Mouse (Mus musculus) heart, embryonic 13.5 days (tissue): Measurements from ENCODE around the gene Hvcn1. TPM values are rescaled to one million over a fixed set of nuclear protein-coding genes. Genes with fewer than 3 reads are reported as not detected.
"Not testable (repeated sequence)": the region's sequence is repeated elsewhere in the genome, so short reads cannot be mapped to it uniquely, and the experiment has no call there.

ENCODE experiments used
- ATAC-seq: fragments of 200-750 bp; cut with Nextera tagmentation; 2 replicates; pipeline ENCODE4 v1.8.0; 2017; ENCODE audit warnings: moderate TSS enrichment; ENCODE audit not compliant: insufficient number of reproducible peaks, low FRiP score, low TSS enrichment; ENCODE audit errors: extremely low read depth
- H3K27ac ChIP-seq: fragments of 300-500 bp; sonication (generic); replicated peaks from 2 replicates; pipeline ENCODE4 v1.5.1; 2015; ENCODE audit warnings: moderate library complexity, mild to moderate bottlenecking, inconsistent platforms
- H3K27me3 ChIP-seq: fragments of 300-500 bp; sonication (generic); replicated peaks from 2 replicates; pipeline ENCODE4 v1.6.1; 2015; ENCODE audit warnings: mild to moderate bottlenecking, inconsistent platforms
- H3K36me3 ChIP-seq: fragments of 300-500 bp; sonication (generic); 2 replicates; pipeline ENCODE4 v1.6.1; 2015; ENCODE audit warnings: mild to moderate bottlenecking, inconsistent platforms
- H3K4me1 ChIP-seq: fragments of 300-500 bp; sonication (generic); 2 replicates; pipeline ENCODE4 v1.6.1; 2015; ENCODE audit warnings: inconsistent platforms
- H3K4me2 ChIP-seq: fragments of 300-500 bp; sonication (generic); 2 replicates; pipeline ENCODE4 v1.6.1; 2015; ENCODE audit warnings: inconsistent platforms, mild to moderate bottlenecking, moderate library complexity
- H3K4me3 ChIP-seq: fragments of 300-500 bp; sonication (generic); 2 replicates; pipeline ENCODE4 v1.5.1; 2015; ENCODE audit warnings: moderate library complexity, mild to moderate bottlenecking, inconsistent platforms
- H3K9ac ChIP-seq: fragments of 300-500 bp; sonication (generic); 2 replicates; pipeline ENCODE4 v1.6.1; 2015; ENCODE audit warnings: inconsistent platforms, mild to moderate bottlenecking, moderate library complexity
- H3K9me3 ChIP-seq: fragments of 300-500 bp; sonication (generic); 2 replicates; pipeline ENCODE4 v1.6.1; 2016; ENCODE audit warnings: inconsistent platforms
- WGBS: fragments of 180-500 bp; shearing (Covaris S2); methylation state at CpG from one replicate; pipeline ENCODE4 v1.1.7; 2015; ENCODE audit warnings: mixed read lengths; 5-methylcytosine and 5-hydroxymethylcytosine counted together
- polyA plus RNA-seq: library from polyadenylated mRNA; unstranded; fragments of >200 nt; fragmentation: Nextera tagmentation; extraction: Ambion mirVana; gene quantifications from 2 replicates; pipeline ENCODE4 v1.2.1, GENCODE M21; 2015

The Hvcn1 gene
- polyA plus RNA-seq, 1 experiment from 2014 or later, result 2.7 TPM

DNA sequence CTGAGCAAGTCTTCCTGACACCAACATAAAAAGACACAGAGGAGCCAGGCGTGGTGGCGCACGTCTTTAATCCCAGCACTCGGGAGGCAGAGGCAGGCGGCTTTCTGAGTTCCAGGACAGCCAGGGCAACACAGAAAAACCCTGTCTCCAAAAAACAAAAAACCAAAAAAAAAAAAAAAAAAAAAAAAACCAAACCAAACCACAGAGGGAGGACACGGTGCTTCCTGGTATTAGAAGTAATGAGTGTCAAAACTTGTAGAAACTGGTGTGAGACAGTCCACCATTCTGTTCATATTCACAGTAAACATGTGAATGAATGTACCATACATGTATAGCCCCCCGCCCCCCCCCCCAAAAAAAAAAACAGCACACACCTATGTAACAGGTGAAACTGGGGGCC, 30.6 kb upstream of the Hvcn1 start:
- ATAC-seq, result no peak
- WGBS, result 85% methylated on average over 7 of the region's 7 CpGs
- Histone ChIP-seq H3K27ac (0 out of 2 replicates have a peak overlapping the region, but pooled peaks have one; percentile 20), H3K36me3 (peaks cover 53% of the 10 kb centered on the region), H3K4me2 (no peak overlapping the region), H3K9ac (no peak overlapping the region), H3K9me3 (no peaks in the 10 kb centered on the region), H3K4me1 (no peaks in the 10 kb centered on the region), H3K27me3 (no peaks in the 10 kb centered on the region), H3K4me3 (no peak overlapping the region)

DNA sequence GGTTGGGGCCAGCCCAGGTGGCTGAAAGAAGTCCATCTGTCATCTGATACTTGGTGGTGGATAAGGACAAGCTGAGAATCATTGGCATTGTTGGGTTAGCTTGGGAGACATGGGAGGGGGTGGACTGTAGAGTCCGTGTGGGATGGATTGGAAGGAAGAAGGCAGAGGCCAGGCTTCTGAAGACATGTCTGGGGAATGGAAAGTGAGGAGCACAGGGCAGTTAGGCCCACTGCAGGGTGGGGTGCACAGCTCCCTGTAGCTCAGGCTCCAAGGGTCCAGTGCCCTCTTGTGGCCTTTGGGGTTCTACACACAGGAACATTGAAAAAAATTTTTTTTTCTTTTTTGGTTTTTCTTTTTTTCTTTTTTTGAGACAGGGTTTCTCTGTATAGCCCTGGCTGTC, 30.2 kb upstream of the Hvcn1 start:
- Histone ChIP-seq H3K4me1 (no peaks in the 10 kb centered on the region), H3K36me3 (peaks cover 49% of the 10 kb centered on the region), H3K27ac (no peak overlapping the region), H3K9ac (no peak overlapping the region), H3K4me3 (no peak overlapping the region), H3K27me3 (no peaks in the 10 kb centered on the region), H3K4me2 (no peak overlapping the region), H3K9me3 (no peaks in the 10 kb centered on the region)
- no peak for ATAC-seq
- WGBS, result 32% methylated on average over 1 of the region's 1 CpGs

DNA sequence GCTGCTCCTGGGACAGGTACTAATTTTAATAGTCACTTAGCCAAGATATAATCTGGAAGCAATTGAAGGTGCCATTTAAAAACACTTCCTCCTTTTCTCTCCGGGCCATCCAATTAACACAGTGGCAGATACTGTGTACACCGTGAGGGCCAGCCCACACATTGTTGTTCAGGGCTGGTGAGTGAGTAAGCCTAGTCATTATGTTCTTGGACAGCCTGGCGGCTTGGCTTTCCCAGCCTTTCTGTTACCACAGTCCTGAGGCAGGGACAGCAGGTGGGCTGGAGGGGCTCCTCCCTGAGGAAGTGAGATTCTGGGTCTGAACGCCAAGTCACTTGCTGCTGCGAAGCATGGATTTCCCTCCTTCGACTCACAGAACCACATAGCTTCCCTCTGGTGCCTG, 26.9 kb upstream of the Hvcn1 start:
- 47% methylated on average over 6 of the region's 6 CpGs for WGBS
- Histone ChIP-seq H3K4me2 (no peak overlapping the region), H3K27ac (no peak overlapping the region), H3K9me3 (no peaks in the 10 kb centered on the region; the same call in 1 of the 2 replicates), H3K27me3 (no peaks in the 10 kb centered on the region), H3K4me1 (no peaks in the 10 kb centered on the region), H3K4me3 (no peak overlapping the region), H3K9ac (no peak overlapping the region), H3K36me3 (peaks cover 23% of the 10 kb centered on the region)
- ATAC-seq, result no peak

DNA sequence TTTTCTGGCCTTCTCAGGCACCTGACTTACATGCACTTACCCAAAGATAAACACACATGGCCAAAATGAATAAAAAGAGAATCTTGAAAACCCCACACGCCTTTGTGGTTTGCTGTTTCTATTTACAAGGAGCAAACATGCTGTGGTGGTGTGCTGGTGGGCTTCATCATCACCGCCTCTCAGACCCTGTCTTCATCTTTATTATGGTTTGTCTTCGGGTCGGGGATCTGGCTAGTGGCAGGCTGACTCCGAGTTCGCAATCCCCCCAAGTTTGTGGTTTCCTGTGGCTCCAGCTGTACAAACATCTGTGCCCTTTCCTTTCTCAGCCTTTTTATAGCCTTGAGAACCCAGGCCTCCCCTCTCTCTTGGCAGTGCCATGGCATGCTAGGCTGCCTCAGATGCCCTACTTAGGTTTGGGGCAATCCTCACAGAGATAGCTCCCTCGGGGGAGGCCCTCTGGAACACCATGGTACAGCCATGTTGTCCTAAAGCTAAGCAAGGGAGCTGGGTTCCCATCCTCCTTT, 22.3 kb upstream of the Hvcn1 start:
- ATAC-seq, result no peak
- 77% methylated on average over 7 of the region's 7 CpGs for WGBS
- no peak overlapping the region for H3K4me3 ChIP-seq

DNA sequence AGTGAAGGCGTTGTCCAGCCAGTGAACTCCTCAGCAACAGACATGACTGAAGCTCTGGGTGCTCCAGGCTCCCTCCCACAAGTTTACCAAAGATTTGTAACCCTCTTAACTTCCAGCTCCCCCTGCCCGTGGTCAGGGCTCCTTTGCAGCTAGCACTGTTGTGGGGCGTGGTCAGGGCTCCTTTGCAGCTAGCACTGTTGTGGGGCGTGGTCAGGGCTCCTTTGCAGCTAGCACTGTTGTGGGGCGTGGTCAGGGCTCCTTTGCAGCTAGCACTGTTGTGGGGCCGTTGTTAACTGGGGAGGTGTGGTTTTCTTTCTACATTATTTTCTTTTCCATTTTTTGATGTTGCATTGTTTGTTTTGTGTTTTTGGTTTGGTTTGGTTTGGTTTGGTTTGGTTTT, 21.7 kb upstream of the Hvcn1 start:
- not testable (repeated sequence) for ATAC-seq, H3K4me3 ChIP-seq, H3K27me3 ChIP-seq, H3K36me3 ChIP-seq, H3K4me1 ChIP-seq, H3K9ac ChIP-seq, H3K27ac ChIP-seq, H3K4me2 ChIP-seq, H3K9me3 ChIP-seq
- 95% methylated on average over 6 of the region's 6 CpGs for WGBS

More for the DNA sequence above, 22.3 kb upstream of the Hvcn1 start:
- H3K9me3 ChIP-seq, result no peaks in the 10 kb centered on the region; the same call in 1 of the 2 replicates
- H3K27me3 ChIP-seq, result no peaks in the 10 kb centered on the region
- no peaks in the 10 kb centered on the region for H3K4me1 ChIP-seq
- H3K9ac ChIP-seq, result no peak overlapping the region
- H3K36me3 ChIP-seq, result no peaks in the 10 kb centered on the region
- H3K27ac ChIP-seq, result no peak overlapping the region
- no peak overlapping the region for H3K4me2 ChIP-seq

DNA sequence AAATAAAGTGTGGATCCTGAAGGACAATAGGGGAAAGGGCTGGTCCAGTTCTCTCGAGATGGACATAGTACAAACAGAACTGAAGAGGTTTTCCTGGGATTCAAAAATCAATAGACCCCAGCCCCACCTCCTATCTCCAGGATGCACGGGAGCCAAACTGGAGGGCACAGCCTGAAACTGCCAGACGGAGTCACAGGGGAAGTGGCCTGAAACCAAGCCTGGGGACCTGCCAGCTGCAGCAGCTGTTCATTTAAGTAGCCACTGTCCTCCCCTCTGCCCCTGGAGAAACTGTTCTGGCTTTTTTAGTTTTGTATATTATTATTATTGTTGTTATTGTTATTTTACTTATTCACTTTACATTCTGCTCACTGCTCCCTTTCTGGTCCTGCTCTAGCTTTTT, 17.5 kb upstream of the Hvcn1 start:
- H3K4me3 ChIP-seq, result no peak overlapping the region
- H3K4me2 ChIP-seq, result no peak overlapping the region
- no peaks in the 10 kb centered on the region; the same call in 1 of the 2 replicates for H3K9me3 ChIP-seq
- no peak for ATAC-seq
- no peak overlapping the region for H3K9ac ChIP-seq
- WGBS, result 52% methylated on average over 3 of the region's 3 CpGs
- no peak overlapping the region for H3K27ac ChIP-seq
- H3K36me3 ChIP-seq, result no peaks in the 10 kb centered on the region
- H3K27me3 ChIP-seq, result no peaks in the 10 kb centered on the region
- no peaks in the 10 kb centered on the region for H3K4me1 ChIP-seq

DNA sequence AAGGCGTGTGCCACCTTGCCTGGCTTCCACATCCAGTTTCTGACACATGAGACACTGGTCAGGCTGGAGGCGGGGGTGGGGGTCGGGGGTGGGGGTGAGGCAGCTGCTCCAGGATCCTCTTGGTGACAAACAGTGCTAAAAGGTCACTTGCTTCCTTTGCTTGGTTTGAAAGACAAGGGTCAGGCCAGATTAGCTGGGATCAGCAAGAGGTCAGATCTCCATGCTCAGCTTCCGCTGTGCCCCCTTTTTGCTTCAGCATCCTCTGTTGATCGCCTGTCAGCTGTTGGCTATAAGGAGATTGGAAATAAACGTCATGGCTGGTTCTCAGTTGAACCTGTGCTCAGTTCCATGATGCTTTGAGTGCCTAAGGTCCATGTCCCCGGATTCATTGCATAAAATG, 16.1 kb upstream of the Hvcn1 start:
- no peak overlapping the region for H3K27ac ChIP-seq
- no peak for ATAC-seq
- no peaks in the 10 kb centered on the region for H3K9me3 ChIP-seq
- no peaks in the 10 kb centered on the region for H3K36me3 ChIP-seq
- no peaks in the 10 kb centered on the region for H3K27me3 ChIP-seq
- H3K4me3 ChIP-seq, result no peak overlapping the region
- H3K9ac ChIP-seq, result no peak overlapping the region
- WGBS, result 50% methylated on average over 7 of the region's 7 CpGs
- no peaks in the 10 kb centered on the region for H3K4me1 ChIP-seq
- H3K4me2 ChIP-seq, result no peak overlapping the region

DNA sequence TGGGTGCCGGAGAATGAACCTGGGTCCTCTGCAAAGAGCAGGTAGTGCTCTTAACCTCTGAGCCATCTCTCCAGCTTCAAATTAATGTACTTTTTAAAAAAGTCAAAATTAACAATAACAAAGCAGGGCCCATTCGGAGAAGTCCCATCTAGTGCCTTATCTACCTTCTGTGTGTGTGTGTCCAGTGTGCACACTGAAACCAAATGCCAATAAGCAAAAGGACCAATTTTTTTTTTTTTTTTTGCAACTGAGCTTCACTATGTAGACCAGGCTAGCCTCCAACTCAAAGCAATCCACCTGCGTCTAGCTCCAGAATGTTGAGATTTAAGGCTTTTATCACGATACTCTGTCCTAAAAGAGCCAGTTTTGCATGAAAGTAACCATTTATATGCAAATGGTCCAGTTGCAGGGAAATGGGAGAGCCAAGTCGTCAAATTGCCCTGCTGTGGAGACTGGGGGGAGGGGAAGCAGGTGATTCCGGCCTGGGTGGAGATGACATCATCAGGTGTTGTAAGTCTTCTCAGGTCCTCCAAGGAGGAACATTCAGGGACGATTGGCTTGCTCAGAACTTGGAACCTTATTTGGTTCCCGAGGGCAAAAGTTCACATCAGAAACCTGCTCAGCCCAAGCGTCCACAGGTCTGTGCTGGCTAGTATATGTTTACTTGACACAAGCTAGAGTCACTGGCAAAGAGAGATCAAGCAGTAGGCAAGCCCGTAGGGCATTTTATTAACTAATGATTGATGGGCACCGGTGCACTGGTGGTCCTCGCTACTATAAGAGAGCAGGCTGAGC, 15.1 kb upstream of the Hvcn1 start:
- no peak for ATAC-seq
- Histone ChIP-seq H3K9me3 (no peaks in the 10 kb centered on the region), H3K4me2 (no peak overlapping the region), H3K9ac (no peak overlapping the region), H3K4me3 (no peak overlapping the region), H3K27me3 (no peaks in the 10 kb centered on the region), H3K4me1 (no peaks in the 10 kb centered on the region), H3K36me3 (no peaks in the 10 kb centered on the region), H3K27ac (no peak overlapping the region)
- WGBS, result 76% methylated on average over 12 of the region's 12 CpGs

DNA sequence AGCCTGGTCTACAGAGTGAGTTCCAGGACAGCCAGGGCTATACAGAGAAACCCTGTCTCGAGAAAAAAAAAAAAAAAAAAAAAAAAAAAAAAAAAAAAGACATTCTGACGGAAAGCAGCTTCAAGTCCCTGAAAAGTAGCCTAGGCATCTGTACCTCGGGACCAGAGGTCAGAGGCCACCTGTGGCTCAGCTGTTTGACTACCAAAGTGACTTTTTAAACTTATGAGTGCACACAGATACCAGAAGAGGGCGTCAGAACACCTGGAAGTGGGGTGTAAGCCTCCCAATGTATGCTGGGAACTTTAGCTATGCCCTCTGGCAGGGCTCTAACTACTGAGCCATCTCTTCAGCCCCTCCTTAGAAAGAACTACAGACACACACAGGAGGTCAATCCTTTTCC, 14.3 kb upstream of the Hvcn1 start:
- Histone ChIP-seq H3K4me3 (no peak overlapping the region), H3K27ac (no peak overlapping the region), H3K4me1 (no peaks in the 10 kb centered on the region), H3K9ac (no peak overlapping the region), H3K27me3 (no peaks in the 10 kb centered on the region), H3K36me3 (no peaks in the 10 kb centered on the region), H3K9me3 (no peaks in the 10 kb centered on the region), H3K4me2 (no peak overlapping the region)
- 46% methylated on average over 4 of the region's 4 CpGs for WGBS
- ATAC-seq, result no peak

DNA sequence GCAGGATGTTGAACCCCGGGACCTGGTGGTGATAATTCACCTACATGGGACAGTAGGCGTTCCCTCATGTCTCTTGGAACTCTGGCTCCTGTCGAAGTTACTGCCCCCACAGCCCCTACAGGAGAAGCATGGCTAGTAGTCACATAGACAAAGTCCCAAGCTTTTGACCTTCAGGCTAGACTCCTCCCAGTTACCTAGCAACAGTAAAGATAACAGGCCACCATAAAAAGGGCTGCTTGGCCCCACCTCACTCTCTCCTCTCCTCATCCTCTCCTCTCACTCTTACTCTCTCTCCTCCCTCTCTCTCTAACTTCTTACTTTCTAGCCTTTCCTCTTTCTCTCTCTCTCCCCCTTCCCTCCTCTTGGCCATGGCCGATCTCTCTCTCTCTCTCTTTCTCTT, 5.7 kb upstream of the Hvcn1 start:
- H3K9me3 ChIP-seq, result peaks cover 8% of the 10 kb centered on the region
- 83% methylated on average over 4 of the region's 4 CpGs for WGBS
- no peak overlapping the region for H3K4me2 ChIP-seq
- no peak overlapping the region for H3K9ac ChIP-seq
- ATAC-seq, result no peak
- no peak overlapping the region for H3K4me3 ChIP-seq
- no peaks in the 10 kb centered on the region for H3K36me3 ChIP-seq
- no peaks in the 10 kb centered on the region for H3K4me1 ChIP-seq
- H3K27ac ChIP-seq, result no peak overlapping the region
- no peaks in the 10 kb centered on the region for H3K27me3 ChIP-seq

DNA sequence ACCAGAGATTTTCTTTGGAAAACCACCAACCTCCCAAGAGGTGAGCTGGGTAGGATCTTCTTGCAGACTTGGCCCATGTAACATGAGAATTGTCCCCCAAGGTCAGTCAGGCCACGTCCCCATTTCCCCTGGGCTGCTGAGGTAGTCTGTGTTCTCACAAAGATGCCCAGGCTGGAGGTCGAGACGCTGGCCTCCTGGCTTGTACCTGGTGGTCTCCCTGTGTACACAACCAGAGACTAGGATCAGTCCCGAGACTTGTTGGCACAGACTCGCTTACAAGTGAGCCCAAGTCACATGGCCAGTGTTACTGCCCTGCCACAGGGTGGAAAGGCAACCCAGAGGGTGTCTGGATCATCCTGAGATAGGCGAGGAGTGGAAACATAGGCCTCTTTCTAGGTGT, 4.7 kb upstream of the Hvcn1 start:
- Histone ChIP-seq H3K9ac (no peak overlapping the region), H3K4me1 (no peaks in the 10 kb centered on the region), H3K27me3 (no peaks in the 10 kb centered on the region), H3K36me3 (no peaks in the 10 kb centered on the region), H3K27ac (no peak overlapping the region), H3K4me3 (no peak overlapping the region), H3K4me2 (no peak overlapping the region), H3K9me3 (peaks cover 8% of the 10 kb centered on the region)
- no peak for ATAC-seq
- WGBS, result 70% methylated on average over 6 of the region's 6 CpGs

DNA sequence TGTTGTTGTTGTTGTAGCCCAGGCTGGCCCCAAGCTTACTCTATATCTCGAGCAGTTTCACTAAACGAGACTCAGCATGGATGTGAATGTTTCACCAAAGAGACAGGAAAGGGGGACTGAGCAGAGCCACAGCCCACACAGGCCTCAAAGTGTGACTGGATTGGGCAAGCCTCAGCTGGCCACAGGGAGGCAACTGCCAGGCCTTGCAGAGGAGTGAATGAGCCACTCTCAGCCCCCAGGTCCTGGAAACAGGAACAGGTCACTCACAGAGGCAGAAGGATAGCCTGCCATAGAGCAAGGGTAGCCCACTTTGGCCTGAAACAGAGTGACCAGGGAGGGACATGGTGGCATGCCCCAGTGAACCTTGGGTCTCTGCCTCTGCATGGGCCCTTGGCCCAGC, 2.4 kb upstream of the Hvcn1 start:
- Histone ChIP-seq H3K9ac (no peak overlapping the region), H3K27ac (no peak overlapping the region), H3K4me1 (peaks cover 4% of the 10 kb centered on the region), H3K4me2 (no peak overlapping the region), H3K4me3 (no peak overlapping the region), H3K27me3 (0 out of 2 replicates have a peak, but pooled peaks cover 3% of the 10 kb centered on the region), H3K36me3 (no peaks in the 10 kb centered on the region), H3K9me3 (peaks cover 8% of the 10 kb centered on the region)
- 57% methylated on average over 2 of the region's 2 CpGs for WGBS
- ATAC-seq, result no peak
